Mouse (Mus musculus): ENCODE results near the gene Mipol1. TPM values are rescaled to one million over a fixed set of nuclear protein-coding genes. Genes with fewer than 3 reads are reported as not detected.

Gene Mipol1
- total RNA-seq, 2 experiments from 2014 or later, result 5.3 to 5.8 TPM

DNA sequence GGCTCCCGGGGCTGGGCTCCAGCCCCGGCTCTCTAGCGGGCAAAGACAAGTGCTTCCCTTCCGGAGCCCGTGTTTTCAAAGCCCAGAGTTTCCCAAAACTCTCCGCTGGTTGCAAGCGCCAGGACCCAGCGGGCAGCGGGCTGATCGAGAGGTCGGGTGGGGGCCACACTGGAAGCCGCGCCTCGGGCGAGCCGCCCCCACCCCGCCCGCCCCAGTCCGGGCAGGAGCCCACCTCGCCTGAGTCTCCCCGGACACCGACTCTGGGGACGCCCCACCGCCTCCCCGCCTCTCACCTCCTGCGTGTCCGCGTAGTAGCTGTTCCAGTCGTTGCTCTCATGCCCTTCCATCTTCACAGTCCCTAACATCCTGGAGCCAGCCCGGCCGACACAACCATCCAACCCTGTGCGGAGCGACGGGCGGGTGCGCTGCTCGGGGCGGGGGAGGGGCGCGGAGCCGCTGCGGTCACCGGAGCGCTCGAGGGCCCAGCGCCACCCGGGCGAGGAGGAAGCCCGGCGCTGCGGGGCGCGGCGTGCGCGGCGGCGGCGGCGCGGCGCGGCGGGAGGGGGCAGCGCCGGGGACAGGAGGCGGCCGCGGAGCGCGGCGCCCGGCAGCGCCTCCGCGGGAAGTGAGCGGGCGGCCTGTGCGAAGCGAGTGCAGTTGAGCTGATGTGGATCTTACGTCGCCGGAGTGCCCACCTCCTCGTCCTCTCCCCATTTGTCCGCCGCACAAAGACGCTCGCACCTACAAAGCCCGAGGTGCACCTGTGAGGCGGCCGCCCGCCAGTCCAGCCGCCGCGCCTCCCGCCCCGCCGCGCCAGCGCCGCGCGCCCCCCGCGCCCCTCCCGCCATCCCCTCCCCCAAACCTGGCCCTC is 315.4 kb downstream of the Mipol1 start:
- no peak for DNase-seq (ENCODE audit: low spot score in 2 of 2)

Other genes starting within 250 kb of the Mipol1 start
- gene Slc25a21, start 33.0 kb upstream of the Mipol1 start, total RNA-seq (2021), result 1 to 10 TPM in 1 of 2 experiments, under 1 TPM in 1; 0.65 to 1.0 TPM
- 10 to 100 TPM; 16.0 to 17.3 TPM for gene Prps1l3, start within 50 bp of the Mipol1 start, total RNA-seq (2021)